Mouse (Mus musculus) MEL (cell line): Measurements from ENCODE around the gene Ubap2l. TPM values are rescaled to one million over a fixed set of nuclear protein-coding genes. Genes with fewer than 3 reads are reported as not detected.

Experiments used
- DNase-seq: peaks from one replicate; pipeline ENCODE4 v3.0.0; 2011; ENCODE audit warnings: low read depth, low spot score
- H3K27ac ChIP-seq: 2 replicates; pipeline ENCODE4 v1.5.1; 2012; ENCODE audit warnings: low read depth, mild to moderate bottlenecking, control low read depth, low read length, moderate library complexity; ENCODE audit not compliant: control insufficient read depth
- H3K27me3 ChIP-seq, 2 experiments: fragments of 150-350 bp in 1 of 2; sonication (generic) in 1 of 2; 2 replicates each; pipeline ENCODE4 v1.6.1; 2012; ENCODE audit warnings: low read length in 2 of 2, mild to moderate bottlenecking in 2 of 2, improper control_type of control experiment in 1 of 2, moderate library complexity in 1 of 2; ENCODE audit not compliant: insufficient read depth in 2 of 2, control insufficient read depth in 1 of 2
- H3K36me3 ChIP-seq, 2 experiments: 2 replicates each; pipeline ENCODE4 v1.6.1; 2012 to 2014; ENCODE audit warnings: low read length in 2 of 2, improper control_type of control experiment in 1 of 2, inconsistent platforms in 1 of 2, mild to moderate bottlenecking in 1 of 2; ENCODE audit not compliant: insufficient read depth in 2 of 2, control insufficient read depth in 1 of 2
- H3K4me1 ChIP-seq, 2 experiments: fragments of 150-350 bp in 1 of 2; sonication (generic) in 1 of 2; 2 replicates each; pipeline ENCODE4 v1.6.1; 2012; ENCODE audit warnings: low read length in 2 of 2, improper control_type of control experiment in 1 of 2, mild to moderate bottlenecking in 1 of 2; ENCODE audit not compliant: insufficient read depth in 2 of 2, control insufficient read depth in 1 of 2
- H3K4me3 ChIP-seq, 2 experiments: fragments of 150-350 bp in 1 of 2; sonication (generic) in 1 of 2; 2 replicates each; pipeline ENCODE4 v1.5.1; 2012; ENCODE audit warnings: low read depth in 2 of 2, low read length in 2 of 2, mild to moderate bottlenecking in 2 of 2, moderate library complexity in 2 of 2, control low read depth in 1 of 2, improper control_type of control experiment in 1 of 2; ENCODE audit not compliant: control insufficient read depth in 1 of 2, insufficient read depth in 1 of 2
- H3K79me2 ChIP-seq: 2 replicates; pipeline ENCODE4 v1.6.1; 2012; ENCODE audit warnings: mild to moderate bottlenecking, low read length, moderate library complexity; ENCODE audit not compliant: control insufficient read depth, poor library complexity, insufficient read depth
- H3K9ac ChIP-seq: 2 replicates; pipeline ENCODE4 v1.6.1; 2012; ENCODE audit warnings: low read depth, mild to moderate bottlenecking, control low read depth, low read length, moderate library complexity; ENCODE audit not compliant: control insufficient read depth, poor library complexity, severe bottlenecking
- H3K9me3 ChIP-seq: fragments of 150-350 bp; sonication (generic); replicated peaks from 2 replicates; pipeline ENCODE4 v1.6.1; 2012; ENCODE audit warnings: mild to moderate bottlenecking, low read length, improper control_type of control experiment, moderate library complexity; ENCODE audit not compliant: insufficient read depth
- BHLHE40 ChIP-seq: IDR thresholded peaks from 2 replicates; pipeline ENCODE4 v1.6.1; 2012; ENCODE audit warnings: low read depth, mild to moderate bottlenecking, inconsistent platforms, low read length, improper control_type of control experiment, borderline replicate concordance
- CHD2 ChIP-seq: IDR thresholded peaks from 2 replicates; pipeline ENCODE4 v1.6.1; 2011; ENCODE audit warnings: low read length, improper control_type of control experiment
- CTCF ChIP-seq, 3 experiments: IDR thresholded peaks in 2 of 3; conservative IDR thresholded peaks in 1 of 3; 2 replicates each; pipeline ENCODE4 v1.5.1; 2011 to 2012; ENCODE audit warnings: low read length in 3 of 3, low read depth in 2 of 3, mild to moderate bottlenecking in 2 of 3, improper control_type of control experiment in 1 of 3, inconsistent platforms in 1 of 3, mixed read lengths in 1 of 3, moderate library complexity in 1 of 3; ENCODE audit not compliant: control insufficient read depth in 1 of 3, insufficient read depth in 1 of 3, poor library complexity in 1 of 3, severe bottlenecking in 1 of 3
- E2F4 ChIP-seq: IDR thresholded peaks from 2 replicates; pipeline ENCODE4 v1.6.1; 2011; ENCODE audit warnings: low read depth, low read length, improper control_type of control experiment, borderline replicate concordance
- ETS1 ChIP-seq: IDR thresholded peaks from 2 replicates; pipeline ENCODE4 v1.6.1; 2012; ENCODE audit warnings: low read depth, mild to moderate bottlenecking, inconsistent platforms, low read length, improper control_type of control experiment, moderate library complexity
- GATA1 ChIP-seq: IDR thresholded peaks from 2 replicates; pipeline ENCODE4 v1.6.1; 2011; ENCODE audit warnings: low read depth, low read length, improper control_type of control experiment
- HCFC1 ChIP-seq: IDR thresholded peaks from 2 replicates; pipeline ENCODE4 v1.6.1; 2012; ENCODE audit warnings: low read depth, mild to moderate bottlenecking, inconsistent platforms, low read length, improper control_type of control experiment, moderate library complexity
- JUND ChIP-seq: IDR thresholded peaks from 2 replicates; pipeline ENCODE4 v1.6.1; 2011; ENCODE audit warnings: low read depth, mild to moderate bottlenecking, improper control_type of control experiment, low read length
- MAFK ChIP-seq: IDR thresholded peaks from 2 replicates; pipeline ENCODE4 v1.6.1; 2011; ENCODE audit warnings: low read depth, mild to moderate bottlenecking, low read length, improper control_type of control experiment, borderline replicate concordance
- MAX ChIP-seq: IDR thresholded peaks from 2 replicates; pipeline ENCODE4 v1.6.1; 2011; ENCODE audit warnings: low read length, improper control_type of control experiment
- MYB ChIP-seq: IDR thresholded peaks from 2 replicates; pipeline ENCODE4 v1.6.1; 2011; ENCODE audit warnings: mild to moderate bottlenecking, low read depth, low read length, improper control_type of control experiment
- MYC ChIP-seq: IDR thresholded peaks from 2 replicates; pipeline ENCODE4 v1.6.1; 2011; ENCODE audit warnings: low read depth, mild to moderate bottlenecking, low read length, improper control_type of control experiment, moderate library complexity
- RAD21 ChIP-seq: IDR thresholded peaks from 2 replicates; pipeline ENCODE4 v1.6.1; 2011; ENCODE audit warnings: mild to moderate bottlenecking, low read depth, low read length, improper control_type of control experiment
- SIN3A ChIP-seq: IDR thresholded peaks from 2 replicates; pipeline ENCODE4 v1.6.1; 2012; ENCODE audit warnings: low read length, improper control_type of control experiment, inconsistent platforms
- SMC3 ChIP-seq: IDR thresholded peaks from 2 replicates; pipeline ENCODE4 v1.6.1; 2011; ENCODE audit warnings: low read depth, low read length, improper control_type of control experiment
- TCF12 ChIP-seq: IDR thresholded peaks from 2 replicates; pipeline ENCODE4 v1.6.1; 2014; ENCODE audit warnings: low read depth, mild to moderate bottlenecking, inconsistent platforms, low read length, improper control_type of control experiment, moderate library complexity
- ZC3H11A ChIP-seq: IDR thresholded peaks from 2 replicates; pipeline ENCODE4 v1.6.1; 2012; ENCODE audit warnings: low read depth, mild to moderate bottlenecking, inconsistent platforms, low read length, improper control_type of control experiment
- ZNF384 ChIP-seq: IDR thresholded peaks from 2 replicates; pipeline ENCODE4 v1.6.1; 2012; ENCODE audit warnings: low read depth, mild to moderate bottlenecking, inconsistent platforms, low read length, improper control_type of control experiment
- polyA plus RNA-seq, 2 experiments: library from polyadenylated mRNA; stranded (reverse) in 1 of 2; unstranded in 1 of 2; fragments of >175 nt in 1 of 2; fragments of >200 nt in 1 of 2; gene quantifications; 2 replicates each; pipeline versions ENCODE4 v1.2.1 to v1.2.4; 2012; ENCODE audit warnings: low replicate concordance in 2 of 2, low read depth in 1 of 2; ENCODE audit not compliant: insufficient read length in 2 of 2, insufficient read depth in 1 of 2, missing spikeins in 1 of 2
- total RNA-seq: library from RNA; depleted of rRNA; stranded (reverse); fragments of 300-350 nt; gene quantifications from 2 replicates; pipeline ENCODE4 v1.2.3, GENCODE M21; 2012

Ubap2l gene
- total and polyA plus RNA-seq, 3 experiments, result 107 to 442 (median 247) TPM

- peaks cover 0 to 12% of the 10 kb centered on the region in 2 experiments; a peak in 2 of 4 replicates for H3K36me3 ChIP-seq
- no peak overlapping the region for H3K9ac ChIP-seq
- peak; percentile 95 for DNase-seq
- TF ChIP-seq TCF12 (no peak), GATA1 (no peak), MAFK (no peak), MYB (no peak), CHD2 (no peak), RAD21 (peak; percentile 97), ETS1 (peak; percentile 45; the same call in 1 of the 2 replicates), HCFC1 (0 out of 2 replicates have a peak, but pooled peaks have one; percentile 49), ZNF384 (peak; percentile 59; the same call in 1 of the 2 replicates), SMC3 (peak; percentile 81), SIN3A (peak; percentile 89), BHLHE40 (peak; percentile 41; the same call in 1 of the 2 replicates), ZC3H11A (peak; percentile 88), E2F4 (no peak), MYC (0 out of 2 replicates have a peak, but pooled peaks have one; percentile 61), MAX (no peak), CTCF (IDR thresholded peaks at IDR 0.05 in 2 of 3, conservative IDR thresholded peaks at IDR 0.05 in 1 of 3; ENCODE audit: control insufficient read depth in 1 of 3, insufficient read depth in 1 of 3, low read depth in 2 of 3, low read length in 3 of 3, poor library complexity in 1 of 3, severe bottlenecking in 1 of 3) (peak; percentile 89 to 99 (median 94))
- H3K79me2 ChIP-seq, result peaks cover 20% of the 10 kb centered on the region
- no peaks in the 10 kb centered on the region for H3K9me3 ChIP-seq
- no peaks in the 10 kb centered on the region for H3K27me3 ChIP-seq
- peak overlapping the region in 1 of 2 experiments; percentile 19; a peak in 1 of 4 replicates for H3K4me3 ChIP-seq
- no peak overlapping the region for H3K27ac ChIP-seq
- peaks cover 9 to 19% of the 10 kb centered on the region in 2 experiments for H3K4me1 ChIP-seq
Measured at GRCm38 (mm10) chr3:90076921-90077716, 24.7 kb upstream of the Ubap2l start.

GRCm38 (mm10) chr3:90072294-90072693 lies 19.9 kb upstream of the Ubap2l start, which contains the start of gene Tpm3:
Gene Tpm3, plus strand, starts transcription at chr3:90072649.
- H3K4me3 ChIP-seq, result no peak within 1 kb of the TSS
- no peak within 1 kb of the TSS for H3K27ac ChIP-seq
- no peaks in the 10 kb centered on the region; a peak in 2 of 4 replicates for H3K36me3 ChIP-seq
- TF ChIP-seq JUND, result no peak
- TF ChIP-seq ZNF384, result peak; percentile 75
- peak; percentile 52 for TF ChIP-seq ETS1
- H3K4me1 ChIP-seq, result peaks cover 0 to 7% of the 10 kb centered on the region in 2 experiments; a peak in 1 of 4 replicates
- H3K79me2 ChIP-seq, result no peaks in the 10 kb centered on the region
- no peaks in the 10 kb centered on the region for H3K27me3 ChIP-seq
- H3K9me3 ChIP-seq, result no peaks in the 10 kb centered on the region
- DNase-seq, result no peak
- no peak within 1 kb of the TSS for H3K9ac ChIP-seq
